Mouse (Mus musculus) neural tube, embryonic 11.5 days (tissue): ENCODE measurements at regions not wholly inside any gene's neighbourhood (a gene's known extent, or its start where the extent isn't known, plus 50 kb on each side); places are given as distances from the start of the nearest gene placed in this dataset.

Experiments used
- ATAC-seq: fragments of 200-750 bp; cut with Nextera tagmentation; 2 replicates; pipeline ENCODE4 v1.8.0; 2017; ENCODE audit warnings: moderate number of reproducible peaks, mild to moderate bottlenecking, moderate TSS enrichment, moderate library complexity; ENCODE audit not compliant: insufficient read depth, low FRiP score, low TSS enrichment
- DNase-seq: peaks from one replicate; pipeline ENCODE4 v3.0.0-alpha.2; 2015; ENCODE audit warnings: low spot score
- H3K27ac ChIP-seq: fragments of 300-500 bp; sonication (generic); 2 replicates; pipeline ENCODE4 v1.5.1; 2014; ENCODE audit warnings: low read depth, mild to moderate bottlenecking, low read length
- H3K27me3 ChIP-seq: fragments of 300-500 bp; sonication (generic); 2 replicates; pipeline ENCODE4 v1.6.1; 2014; ENCODE audit warnings: mild to moderate bottlenecking, low read length, mixed read lengths; ENCODE audit not compliant: control insufficient read depth, insufficient read depth
- H3K36me3 ChIP-seq: fragments of 300-500 bp; sonication (generic); 2 replicates; pipeline ENCODE4 v1.6.1; 2014; ENCODE audit warnings: mild to moderate bottlenecking, low read length, moderate library complexity, mixed read lengths; ENCODE audit not compliant: control insufficient read depth, insufficient read depth
- H3K4me1 ChIP-seq: fragments of 300-500 bp; sonication (generic); 2 replicates; pipeline ENCODE4 v1.6.1; 2014; ENCODE audit warnings: low read length, mixed read lengths; ENCODE audit not compliant: control insufficient read depth, insufficient read depth
- H3K4me2 ChIP-seq: fragments of 300-500 bp; sonication (generic); 2 replicates; pipeline ENCODE4 v1.6.1; 2014; ENCODE audit warnings: low read depth, mild to moderate bottlenecking, moderate library complexity
- H3K4me3 ChIP-seq: fragments of 300-500 bp; sonication (generic); 2 replicates; pipeline ENCODE4 v1.5.1; 2014; ENCODE audit warnings: low read depth, low read length
- H3K9ac ChIP-seq: fragments of 300-500 bp; sonication (generic); 2 replicates; pipeline ENCODE4 v1.6.1; 2014; ENCODE audit warnings: mild to moderate bottlenecking, low read length
- H3K9me3 ChIP-seq: fragments of 300-500 bp; sonication (generic); 2 replicates; pipeline ENCODE4 v1.6.1; 2016; ENCODE audit warnings: low read length; ENCODE audit not compliant: control insufficient read depth
- WGBS: fragments of 180-500 bp; shearing (Covaris S2); extraction: QIAGEN DNeasy Blood & Tissue Kit; methylation state at CpG from one replicate; pipeline ENCODE4 v1.1.7; 2014; 5-methylcytosine and 5-hydroxymethylcytosine counted together

DNA sequence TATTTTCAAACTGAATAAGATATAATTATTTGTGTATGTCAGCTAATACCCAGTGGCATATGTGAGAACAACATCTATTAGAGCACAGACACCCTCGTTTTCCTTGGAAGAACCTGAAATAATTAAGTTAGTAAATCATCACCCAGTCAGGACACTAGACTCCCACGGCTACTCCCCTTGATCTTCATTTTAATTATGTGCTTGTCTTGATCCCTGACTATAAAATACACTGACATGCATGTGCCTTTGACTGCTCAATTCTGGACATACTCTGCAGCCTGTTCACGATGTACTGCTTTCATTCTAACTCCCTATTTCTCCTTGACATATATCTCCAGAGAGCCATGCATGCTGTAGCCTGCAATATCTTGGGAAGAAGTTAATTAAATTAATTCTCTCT, 232.7 kb upstream of the Atxn7l3b start:
- no peaks in the 10 kb centered on the region for H3K9me3 ChIP-seq
- no peak overlapping the region for H3K4me3 ChIP-seq
- WGBS: 52% methylated on average over 3 of the region's 3 CpGs
- DNase-seq: no peak
- no peak overlapping the region for H3K27ac ChIP-seq
- H3K4me2 ChIP-seq: no peak overlapping the region
- no peaks in the 10 kb centered on the region for H3K36me3 ChIP-seq
- H3K27me3 ChIP-seq: no peaks in the 10 kb centered on the region
- H3K4me1 ChIP-seq: no peaks in the 10 kb centered on the region
- peak; percentile 31; the same call in 1 of the 2 replicates for ATAC-seq
- no peak overlapping the region for H3K9ac ChIP-seq

DNA sequence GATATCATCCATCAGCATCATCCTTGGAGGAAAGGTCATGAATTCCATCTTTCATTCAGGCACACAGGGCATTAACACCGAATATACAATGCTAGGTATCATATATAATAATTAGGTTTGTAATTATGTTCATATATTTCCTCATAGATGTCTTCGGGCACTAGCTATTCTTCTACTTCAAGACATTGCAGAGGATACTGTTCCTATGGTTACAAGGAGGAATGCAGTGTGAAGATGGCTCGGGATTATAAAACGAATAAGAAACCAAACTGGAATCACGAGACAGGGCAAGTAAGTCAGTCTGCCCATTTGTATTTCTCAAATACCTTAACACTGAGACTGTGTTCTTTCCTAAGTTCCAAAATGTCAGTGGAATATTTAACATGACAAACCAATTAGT, 231.3 kb upstream of the Atxn7l3b start:
- Histone ChIP-seq H3K27me3 (no peaks in the 10 kb centered on the region), H3K9me3 (no peaks in the 10 kb centered on the region), H3K27ac (no peak overlapping the region), H3K4me2 (no peak overlapping the region), H3K4me3 (no peak overlapping the region), H3K36me3 (no peaks in the 10 kb centered on the region), H3K9ac (no peak overlapping the region), H3K4me1 (no peaks in the 10 kb centered on the region)
- ATAC-seq (no peak), DNase-seq (no peak)
- WGBS: 74% methylated on average over 5 of the region's 5 CpGs

DNA sequence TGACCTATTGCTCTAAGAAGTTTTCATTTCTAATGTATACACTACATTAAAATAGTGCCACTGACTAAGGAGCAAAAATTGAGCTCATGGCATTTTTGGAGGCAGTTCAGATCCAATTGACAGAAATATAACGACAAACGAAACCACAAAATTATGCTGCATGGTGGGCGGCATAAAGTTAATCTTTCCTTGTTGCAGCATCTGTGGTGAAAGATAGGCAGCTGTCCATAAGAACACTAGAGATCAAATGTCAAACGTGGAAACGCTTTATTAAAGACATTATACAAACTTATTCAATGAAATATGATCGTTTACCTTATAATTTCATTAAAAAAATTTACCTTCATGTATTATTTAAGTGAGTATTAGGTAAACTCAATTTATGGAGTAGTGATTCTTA, 230.2 kb upstream of the Atxn7l3b start:
- Histone ChIP-seq H3K27ac (no peak overlapping the region), H3K4me1 (no peaks in the 10 kb centered on the region), H3K4me2 (no peak overlapping the region), H3K9me3 (no peaks in the 10 kb centered on the region), H3K4me3 (no peak overlapping the region), H3K27me3 (no peaks in the 10 kb centered on the region), H3K9ac (no peak overlapping the region), H3K36me3 (no peaks in the 10 kb centered on the region)
- no peak for DNase-seq
- no peak for ATAC-seq
- WGBS: 89% methylated on average over 6 of the region's 6 CpGs

DNA sequence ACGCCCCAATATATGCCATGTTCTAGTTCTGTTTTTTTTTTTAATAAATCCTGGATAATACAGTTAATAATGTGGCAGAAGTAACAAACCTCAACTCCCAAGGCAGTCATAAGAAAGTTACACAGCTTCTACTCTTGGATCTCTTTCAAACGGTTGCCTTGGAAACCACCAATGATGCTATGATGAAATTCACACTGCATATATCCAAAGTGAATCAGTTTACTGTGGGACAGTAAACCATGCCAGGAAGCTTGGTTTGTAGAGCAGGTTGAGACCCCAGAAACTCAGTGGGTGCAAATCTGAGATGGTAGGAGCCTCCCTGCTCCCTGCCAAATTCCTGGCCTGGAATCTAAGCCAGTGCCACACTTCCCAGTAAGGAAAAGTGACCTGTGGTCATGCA, 212.8 kb upstream of the Atxn7l3b start:
- no peak for DNase-seq
- no peaks in the 10 kb centered on the region for H3K4me1 ChIP-seq
- H3K27me3 ChIP-seq: no peaks in the 10 kb centered on the region
- no peak overlapping the region for H3K27ac ChIP-seq
- ATAC-seq: no peak
- no peak overlapping the region for H3K4me2 ChIP-seq
- no peaks in the 10 kb centered on the region for H3K9me3 ChIP-seq
- no peak overlapping the region for H3K9ac ChIP-seq
- H3K4me3 ChIP-seq: no peak overlapping the region
- H3K36me3 ChIP-seq: no peaks in the 10 kb centered on the region
- 79% methylated on average over 2 of the region's 2 CpGs for WGBS

DNA sequence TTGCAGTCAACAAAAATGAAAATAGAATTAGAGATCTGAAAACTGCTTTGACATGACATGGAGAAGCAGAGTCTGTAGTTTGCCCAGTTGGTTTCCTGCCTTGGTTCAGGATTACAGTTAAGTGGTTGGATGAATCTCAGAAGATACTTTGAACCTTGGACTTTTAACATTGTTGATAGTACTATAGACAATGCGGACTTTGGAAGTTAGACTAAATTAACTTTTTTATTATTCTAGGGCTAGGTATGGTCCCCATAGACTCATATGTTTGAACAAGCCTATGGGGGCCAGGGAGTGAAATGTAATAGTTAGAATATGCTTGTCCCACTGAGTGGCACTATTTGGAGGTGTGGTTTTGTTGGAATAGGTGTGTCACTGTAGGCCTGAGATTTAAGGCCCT, 186.2 kb upstream of the Atxn7l3b start:
- H3K9ac ChIP-seq: no peak overlapping the region
- ATAC-seq (no peak), DNase-seq (no peak)
- H3K36me3 ChIP-seq: no peaks in the 10 kb centered on the region
- 92% methylated on average over 1 of the region's 1 CpGs for WGBS
- H3K27me3 ChIP-seq: no peaks in the 10 kb centered on the region
- H3K27ac ChIP-seq: no peak overlapping the region
- H3K4me1 ChIP-seq: no peaks in the 10 kb centered on the region
- no peak overlapping the region for H3K4me2 ChIP-seq
- H3K4me3 ChIP-seq: no peak overlapping the region
- H3K9me3 ChIP-seq: no peaks in the 10 kb centered on the region

DNA sequence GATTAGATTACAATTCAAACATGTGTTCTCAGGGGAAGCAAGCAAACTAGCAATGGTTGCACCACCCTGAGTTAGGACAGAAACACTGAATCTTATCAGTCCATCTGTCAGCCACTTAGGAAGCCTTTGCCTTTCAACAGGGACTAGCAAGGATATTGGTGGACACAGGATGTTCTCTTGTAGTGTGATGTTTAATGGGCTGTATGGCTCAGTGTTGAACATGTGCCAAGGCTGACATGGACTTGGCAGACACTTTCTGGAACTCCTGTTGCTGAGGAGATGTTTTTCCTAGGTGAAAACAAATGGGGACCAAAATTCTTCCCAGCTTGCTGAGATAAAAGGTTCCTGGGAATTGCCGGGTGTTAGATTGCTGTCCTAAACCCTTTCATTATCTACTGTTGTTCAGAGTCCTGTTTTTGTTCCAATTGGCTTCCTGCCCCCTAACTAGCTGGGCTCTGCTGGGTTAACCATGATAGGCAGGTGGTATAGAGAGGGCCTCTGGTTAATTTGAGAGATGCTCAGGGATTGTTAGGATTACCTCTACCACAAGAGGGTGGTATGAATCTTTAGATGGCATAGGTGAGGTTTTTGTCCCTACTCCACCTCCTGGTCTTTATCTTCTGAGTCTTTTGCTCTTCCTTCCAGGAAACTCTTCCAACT, 177.1 kb upstream of the Atxn7l3b start:
- H3K36me3 ChIP-seq: no peaks in the 10 kb centered on the region
- no peak for DNase-seq
- H3K4me1 ChIP-seq: no peaks in the 10 kb centered on the region
- no peak overlapping the region for H3K9ac ChIP-seq
- no peak overlapping the region for H3K4me3 ChIP-seq
- WGBS: 29% methylated on average over 1 of the region's 1 CpGs
- H3K27ac ChIP-seq: no peak overlapping the region
- no peaks in the 10 kb centered on the region for H3K9me3 ChIP-seq
- no peak for ATAC-seq
- H3K4me2 ChIP-seq: no peak overlapping the region
- no peaks in the 10 kb centered on the region for H3K27me3 ChIP-seq

DNA sequence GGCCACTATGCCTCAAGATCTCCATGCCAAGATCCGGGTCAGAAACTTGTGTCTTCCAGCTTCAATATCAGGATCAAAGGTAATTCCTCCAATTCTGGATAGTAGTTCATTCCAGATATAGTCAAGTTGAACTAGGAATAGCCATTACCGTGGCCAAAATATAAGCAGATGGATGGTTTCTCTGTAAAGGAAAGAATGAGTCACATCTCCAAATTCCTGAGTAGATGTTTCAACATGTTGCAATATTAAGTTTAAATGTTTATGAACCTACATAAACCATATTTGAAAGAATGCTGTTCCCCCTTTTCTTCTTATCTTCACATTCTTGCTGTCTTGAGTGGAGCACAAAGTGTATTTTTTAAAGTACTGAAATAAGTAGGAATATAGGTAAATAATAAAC, 176.5 kb upstream of the Atxn7l3b start:
- Histone ChIP-seq H3K4me1 (no peaks in the 10 kb centered on the region), H3K9me3 (no peaks in the 10 kb centered on the region), H3K27ac (no peak overlapping the region), H3K9ac (no peak overlapping the region), H3K36me3 (no peaks in the 10 kb centered on the region), H3K27me3 (no peaks in the 10 kb centered on the region), H3K4me3 (no peak overlapping the region), H3K4me2 (no peak overlapping the region)
- 90% methylated on average over 2 of the region's 2 CpGs for WGBS
- ATAC-seq (no peak), DNase-seq (no peak)
